Mouse (Mus musculus) heart, postnatal 0 days (tissue): Measurements from ENCODE around the gene Gm7534.

Experiments
- CTCF ChIP-seq: IDR thresholded peaks from 2 replicates; pipeline ENCODE4 v1.5.1; 2016; ENCODE audit warnings: antibody characterized with exemption, control low read depth, low read depth
- EP300 ChIP-seq: IDR thresholded peaks from 2 replicates; pipeline ENCODE4 v1.6.1; 2016; ENCODE audit warnings: antibody characterized with exemption, low read depth

- no peak for TF ChIP-seq CTCF
- no peak for TF ChIP-seq EP300
Observed at GRCm38 (mm10) chr4:134165548-134166465, 37.0 kb downstream of the Gm7534 start.
